Mouse (Mus musculus) limb, embryonic 12.5 days (tissue): Measurements from ENCODE around the gene Nphp4. TPM values are rescaled to one million over a fixed set of nuclear protein-coding genes. Genes with fewer than 3 reads are reported as not detected.

Experiments used
- ATAC-seq: fragments of 200-750 bp; cut with Nextera tagmentation; 2 replicates; pipeline ENCODE4 v1.8.0; 2017; ENCODE audit warnings: low read depth, moderate TSS enrichment; ENCODE audit not compliant: insufficient number of reproducible peaks, insufficient read depth, low FRiP score, low TSS enrichment
- H3K27ac ChIP-seq: fragments of 300-500 bp; sonication (generic); 2 replicates; pipeline ENCODE4 v1.5.1; 2016; ENCODE audit warnings: mild to moderate bottlenecking, moderate library complexity
- H3K27me3 ChIP-seq: fragments of 300-500 bp; sonication (generic); 2 replicates; pipeline ENCODE4 v1.6.1; 2016; ENCODE audit warnings: mild to moderate bottlenecking, moderate library complexity
- H3K36me3 ChIP-seq: fragments of 300-500 bp; sonication (generic); 2 replicates; pipeline ENCODE4 v1.6.1; 2016; ENCODE audit warnings: mild to moderate bottlenecking, moderate library complexity
- H3K4me1 ChIP-seq: fragments of 300-500 bp; sonication (generic); replicated peaks from 2 replicates; pipeline ENCODE4 v1.6.1; 2016
- H3K4me2 ChIP-seq: fragments of 300-500 bp; sonication (generic); 2 replicates; pipeline ENCODE4 v1.6.1; 2016; ENCODE audit warnings: mild to moderate bottlenecking, moderate library complexity
- H3K4me3 ChIP-seq: fragments of 300-500 bp; sonication (generic); replicated peaks from 2 replicates; pipeline ENCODE4 v1.5.1; 2016; ENCODE audit warnings: mild to moderate bottlenecking
- H3K9ac ChIP-seq: fragments of 300-500 bp; sonication (generic); replicated peaks from 2 replicates; pipeline ENCODE4 v1.6.1; 2016; ENCODE audit warnings: mild to moderate bottlenecking, moderate library complexity
- H3K9me3 ChIP-seq: fragments of 300-500 bp; sonication (generic); 2 replicates; pipeline ENCODE4 v1.6.1; 2016; ENCODE audit warnings: mild to moderate bottlenecking, moderate library complexity
- WGBS: fragments of 180-500 bp; shearing (Covaris S2); methylation state at CpG from one replicate; pipeline ENCODE4 v1.1.7; 2016; 5-methylcytosine and 5-hydroxymethylcytosine counted together
- polyA plus RNA-seq: library from polyadenylated mRNA; unstranded; fragments of >200 nt; fragmentation: Nextera tagmentation; extraction: Ambion mirVana; gene quantifications from 2 replicates; pipeline ENCODE4 v1.2.1, GENCODE M21; 2016

Nphp4 gene
- polyA plus RNA-seq: 3.6 and 4.3 TPM in 2 replicates

DNA sequence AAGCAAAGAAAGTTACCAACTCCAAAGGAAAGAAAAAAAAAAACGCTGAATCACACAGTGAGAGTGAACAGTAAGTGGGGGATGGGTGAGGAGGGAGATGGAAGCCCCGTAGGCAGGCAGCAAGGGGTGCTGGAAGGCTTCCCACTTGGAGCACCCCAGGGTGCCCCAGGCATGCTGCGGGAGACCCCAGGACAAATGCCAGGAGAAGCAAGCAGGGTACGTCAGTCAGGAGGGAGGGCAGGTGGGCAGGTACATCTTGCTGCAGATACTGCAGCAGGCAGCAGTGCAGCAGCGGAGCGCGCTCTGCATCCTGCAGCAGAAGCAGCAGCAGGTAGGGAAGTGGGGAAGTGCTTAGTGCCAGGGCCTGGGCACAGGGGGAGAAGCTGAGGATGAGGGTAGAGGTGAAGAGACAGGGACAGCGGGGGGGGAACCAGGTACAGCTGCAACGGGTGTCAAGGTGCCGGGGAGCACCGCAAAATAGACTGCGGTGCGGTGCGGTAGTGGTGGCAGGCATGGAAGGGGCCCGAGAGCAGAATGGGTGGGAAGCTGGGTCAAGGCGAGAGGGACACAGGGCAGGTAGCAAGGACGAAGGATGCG is at the start of gene Nphp4:
TSS of gene Nphp4 (plus strand) at position 280 of the 597 bp plus-strand sequence.
- peak within 1 kb of the TSS; percentile 69 for H3K9ac ChIP-seq
- no peak within 1 kb of the TSS for H3K27ac ChIP-seq
- 4% methylated on average over 18 of the region's 18 CpGs for WGBS

DNA sequence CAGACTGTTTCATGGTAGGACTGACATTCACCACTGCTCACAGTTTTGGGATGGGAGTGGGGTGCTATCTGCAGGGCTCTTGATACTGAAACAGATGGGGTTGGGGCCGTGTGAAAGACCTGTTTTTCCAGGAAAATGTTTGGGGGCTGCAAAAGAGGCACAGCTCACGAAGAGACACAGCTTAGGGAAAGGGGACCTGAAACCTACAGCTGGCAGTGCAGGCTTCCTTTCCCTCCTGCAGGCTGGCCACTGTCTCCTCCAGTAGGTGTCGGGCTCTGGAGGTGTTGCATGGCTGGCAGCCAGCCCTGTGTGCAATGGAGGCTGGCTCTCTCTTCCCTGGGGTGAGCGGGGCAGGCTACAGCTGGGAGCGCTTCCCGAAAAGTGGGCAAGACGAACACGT is 48.2 kb upstream of the Nphp4 start:
- Histone ChIP-seq H3K4me1 (no peaks in the 10 kb centered on the region), H3K4me2 (no peak overlapping the region), H3K9me3 (no peaks in the 10 kb centered on the region), H3K4me3 (no peak overlapping the region), H3K27ac (no peak overlapping the region), H3K27me3 (peaks cover 5% of the 10 kb centered on the region), H3K36me3 (no peaks in the 10 kb centered on the region), H3K9ac (no peak overlapping the region)
- 57% methylated on average over 8 of the region's 8 CpGs for WGBS
- ATAC-seq: no peak

More for the DNA sequence above, at the start of gene Nphp4:
- Histone ChIP-seq H3K9me3 (peaks cover 15% of the 10 kb centered on the region), H3K4me1 (peaks cover 13% of the 10 kb centered on the region), H3K36me3 (no peaks in the 10 kb centered on the region), H3K4me3 (peak within 1 kb of the TSS; percentile 60), H3K27me3 (peaks cover 43% of the 10 kb centered on the region), H3K4me2 (peak within 1 kb of the TSS; percentile 82)
- ATAC-seq: no peak

DNA sequence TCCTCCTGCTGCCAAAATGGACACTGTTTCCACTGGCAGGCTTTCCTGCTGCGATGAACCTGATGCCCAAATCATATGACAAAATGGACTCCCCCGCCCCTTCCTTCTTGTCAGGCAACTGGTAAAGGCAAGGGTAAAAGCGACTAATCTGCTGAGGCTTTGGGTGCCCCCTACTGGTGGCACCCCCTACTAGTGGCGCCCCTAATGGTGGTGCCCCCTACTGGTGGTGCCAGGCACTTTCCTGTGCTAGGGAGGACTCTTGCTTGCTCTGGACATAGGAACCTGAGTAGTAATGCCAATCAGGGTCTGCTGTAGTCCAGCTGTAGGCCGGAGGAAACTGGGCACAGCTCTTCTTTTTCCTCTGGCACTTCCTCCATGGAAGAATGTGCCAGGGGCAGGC is 44.2 kb upstream of the Nphp4 start:
- WGBS: 56% methylated on average over 5 of the region's 5 CpGs
- Histone ChIP-seq H3K9me3 (no peaks in the 10 kb centered on the region), H3K4me2 (no peak overlapping the region), H3K27ac (no peak overlapping the region), H3K36me3 (no peaks in the 10 kb centered on the region), H3K4me1 (peaks cover 11% of the 10 kb centered on the region), H3K9ac (no peak overlapping the region), H3K27me3 (peaks cover 22% of the 10 kb centered on the region), H3K4me3 (no peak overlapping the region)
- ATAC-seq: no peak

DNA sequence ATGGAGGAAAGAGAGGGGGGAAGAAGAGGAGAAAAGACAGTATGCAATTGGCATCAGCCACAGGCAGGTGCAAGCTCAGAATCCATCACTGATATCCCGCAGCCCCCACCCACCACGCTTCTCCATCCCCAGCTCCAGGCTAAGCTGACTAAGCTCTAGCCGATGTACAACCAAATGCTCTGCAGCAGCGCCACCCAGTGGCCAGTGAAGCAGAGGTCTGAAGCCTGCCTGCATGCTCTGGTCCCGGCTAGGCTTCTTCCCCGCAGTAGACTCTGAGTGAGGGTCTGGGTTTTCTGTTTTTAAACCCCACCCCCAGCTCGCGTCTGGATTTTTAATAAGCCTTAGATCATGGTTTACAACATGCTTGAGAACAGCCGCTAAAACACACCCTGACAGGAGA is 41.7 kb upstream of the Nphp4 start:
- Histone ChIP-seq H3K9me3 (no peaks in the 10 kb centered on the region), H3K36me3 (no peaks in the 10 kb centered on the region), H3K27ac (no peak overlapping the region), H3K4me2 (peak overlapping the region; percentile 47), H3K9ac (no peak overlapping the region), H3K4me1 (peaks cover 11% of the 10 kb centered on the region), H3K4me3 (no peak overlapping the region; the same call in 1 of the 2 replicates), H3K27me3 (peaks cover 33% of the 10 kb centered on the region)
- peak; percentile 82 for ATAC-seq
- 2% methylated on average over 9 of the region's 9 CpGs for WGBS

DNA sequence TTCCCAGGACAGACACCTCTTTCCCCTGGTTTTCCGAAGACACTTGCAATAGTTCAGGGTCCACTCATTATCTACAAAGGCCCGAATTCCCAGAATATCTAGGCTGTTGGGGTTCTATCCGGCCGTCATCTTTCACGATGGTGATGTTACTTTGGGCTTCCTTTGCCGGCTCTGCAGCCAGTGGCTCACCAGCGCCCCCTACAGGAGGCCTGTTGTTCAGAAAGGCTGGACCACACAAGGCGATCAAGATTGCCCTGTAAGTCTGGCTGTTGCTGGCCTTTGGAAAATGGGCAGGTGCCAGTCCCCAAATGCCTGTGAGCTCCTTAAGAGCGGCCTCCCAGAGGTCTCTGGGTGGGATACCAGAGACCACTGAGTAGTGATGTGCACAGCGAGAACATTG is 41.3 kb upstream of the Nphp4 start:
- peaks cover 11% of the 10 kb centered on the region for H3K4me1 ChIP-seq
- no peak overlapping the region; the same call in 1 of the 2 replicates for H3K4me3 ChIP-seq
- peak; percentile 21; the same call in 1 of the 2 replicates for ATAC-seq
- peaks cover 38% of the 10 kb centered on the region for H3K27me3 ChIP-seq
- H3K27ac ChIP-seq: no peak overlapping the region
- 14% methylated on average over 10 of the region's 10 CpGs for WGBS
- peak overlapping the region; percentile 47 for H3K4me2 ChIP-seq
- no peak overlapping the region for H3K9ac ChIP-seq
- H3K36me3 ChIP-seq: no peaks in the 10 kb centered on the region
- no peaks in the 10 kb centered on the region for H3K9me3 ChIP-seq

DNA sequence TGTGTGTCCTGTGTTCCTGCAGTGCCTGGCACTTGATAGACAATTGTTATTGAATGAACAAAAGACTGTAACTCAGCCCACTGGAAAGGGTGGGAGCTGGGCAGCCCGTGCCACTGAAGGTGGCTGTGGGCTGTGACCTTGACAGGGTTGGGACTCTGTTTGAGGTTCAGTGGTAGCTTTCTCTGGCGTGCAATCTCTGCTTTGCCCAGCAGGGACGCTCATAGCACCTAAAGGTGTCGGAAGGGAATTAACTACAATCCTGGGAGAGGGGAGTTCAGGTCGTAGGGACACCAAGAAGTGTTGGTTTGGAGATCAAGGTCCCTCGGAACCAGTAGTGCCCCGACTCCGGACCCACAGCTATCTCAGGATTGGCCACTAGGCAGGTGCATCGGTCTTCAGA is 35.6 kb upstream of the Nphp4 start:
- H3K9ac ChIP-seq: no peak overlapping the region
- no peak overlapping the region for H3K4me2 ChIP-seq
- ATAC-seq: no peak
- H3K4me1 ChIP-seq: no peaks in the 10 kb centered on the region
- H3K4me3 ChIP-seq: no peak overlapping the region
- H3K27ac ChIP-seq: no peak overlapping the region
- H3K36me3 ChIP-seq: no peaks in the 10 kb centered on the region
- WGBS: 62% methylated on average over 9 of the region's 9 CpGs
- no peaks in the 10 kb centered on the region for H3K9me3 ChIP-seq
- peaks cover 27% of the 10 kb centered on the region for H3K27me3 ChIP-seq

DNA sequence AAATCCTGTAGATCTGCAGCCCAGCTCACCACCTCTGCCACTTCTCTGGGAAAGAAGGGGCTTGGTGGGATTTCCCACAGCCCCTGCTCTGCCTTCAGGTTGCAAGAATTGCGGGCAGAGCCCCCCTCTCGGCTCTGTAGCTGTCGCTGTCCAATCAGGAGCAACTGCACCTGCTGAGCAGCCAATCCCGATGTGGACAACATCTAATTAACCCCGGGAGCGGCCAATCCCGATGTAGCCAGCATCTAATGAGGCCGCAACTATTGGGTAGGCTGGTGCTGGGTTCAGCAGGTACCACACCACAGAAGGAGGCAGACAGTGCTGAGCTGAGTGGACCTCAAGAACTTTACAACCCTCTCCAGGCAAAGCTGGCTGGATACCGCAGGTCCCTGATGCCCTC is 35.0 kb upstream of the Nphp4 start:
- H3K9me3 ChIP-seq: no peaks in the 10 kb centered on the region
- H3K27ac ChIP-seq: no peak overlapping the region
- ATAC-seq: no peak
- WGBS: 37% methylated on average over 9 of the region's 9 CpGs
- H3K4me2 ChIP-seq: no peak overlapping the region
- no peaks in the 10 kb centered on the region for H3K36me3 ChIP-seq
- H3K27me3 ChIP-seq: peaks cover 25% of the 10 kb centered on the region
- H3K4me3 ChIP-seq: no peak overlapping the region
- H3K9ac ChIP-seq: no peak overlapping the region
- no peaks in the 10 kb centered on the region for H3K4me1 ChIP-seq

DNA sequence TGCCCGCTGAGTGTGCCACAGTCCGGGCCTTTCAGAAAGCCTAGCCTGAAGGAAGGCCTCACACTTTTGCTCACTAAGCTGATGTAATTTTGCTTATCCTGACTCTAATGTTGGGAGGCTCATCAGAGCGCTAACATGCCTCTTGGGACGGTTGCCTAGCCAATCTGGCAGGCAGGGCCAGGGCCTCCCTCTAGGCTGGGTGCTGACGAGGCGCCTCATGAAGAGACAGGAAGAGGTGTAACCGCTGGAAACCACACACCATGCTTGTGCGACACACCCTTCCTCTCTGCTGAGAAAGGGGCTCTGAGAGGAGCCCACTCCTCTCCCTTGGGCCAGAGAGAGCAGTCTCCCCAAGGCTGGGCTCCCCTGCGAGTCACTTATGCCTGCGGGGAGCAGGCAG is 30.3 kb upstream of the Nphp4 start:
- Histone ChIP-seq H3K27me3 (peaks cover 4% of the 10 kb centered on the region; the same call in 1 of the 2 replicates), H3K4me1 (no peaks in the 10 kb centered on the region), H3K4me2 (no peak overlapping the region), H3K9ac (no peak overlapping the region), H3K9me3 (no peaks in the 10 kb centered on the region), H3K4me3 (no peak overlapping the region), H3K36me3 (no peaks in the 10 kb centered on the region), H3K27ac (no peak overlapping the region)
- 82% methylated on average over 10 of the region's 10 CpGs for WGBS
- no peak for ATAC-seq

DNA sequence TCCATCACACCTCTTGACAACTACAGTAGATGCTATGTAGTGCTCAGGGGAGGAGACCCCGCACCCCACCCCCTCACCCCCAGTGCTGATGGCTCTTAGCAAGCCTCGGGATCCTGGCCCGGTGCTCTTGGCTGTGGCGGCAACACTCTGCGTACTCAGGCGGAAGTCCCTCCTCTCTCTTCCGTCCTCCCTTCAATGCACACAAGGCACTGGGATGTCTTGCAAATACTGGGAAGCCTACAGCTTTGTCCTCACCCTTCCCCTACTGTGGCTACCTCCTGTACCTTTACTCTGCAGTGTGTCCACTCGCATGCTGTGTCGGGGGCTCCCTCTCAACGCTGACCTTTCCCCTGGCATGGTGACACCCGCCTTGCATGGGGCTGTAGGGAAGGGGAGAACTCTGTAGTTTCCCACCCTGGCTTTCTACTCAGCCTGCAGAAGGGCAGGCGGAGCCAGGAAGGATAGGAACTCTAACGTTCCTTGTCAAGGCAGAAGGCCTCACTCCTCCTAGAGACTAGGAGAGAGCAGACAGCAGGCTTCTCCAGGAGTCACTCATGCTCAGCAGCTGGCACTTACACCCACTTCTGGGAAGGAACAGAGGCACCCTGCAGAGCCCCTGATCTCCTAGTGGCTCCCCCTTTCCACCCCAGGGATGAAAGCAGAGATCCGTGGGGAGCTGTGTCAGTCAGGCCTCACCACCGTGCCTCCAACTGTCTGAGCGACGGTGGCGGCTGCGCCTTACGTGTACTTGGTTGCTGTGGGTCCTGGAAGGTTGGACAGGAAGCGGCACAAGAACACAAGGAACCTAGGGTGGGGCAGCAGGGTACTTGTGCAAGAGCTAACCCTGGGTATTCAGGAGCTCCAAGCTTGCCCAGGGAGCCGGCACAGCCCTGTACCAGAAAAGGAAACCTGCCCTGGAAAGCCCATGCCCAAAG is 28.5 kb upstream of the Nphp4 start:
- ATAC-seq: no peak
- 80% methylated on average over 22 of the region's 22 CpGs for WGBS
- Histone ChIP-seq H3K4me1 (no peaks in the 10 kb centered on the region), H3K27ac (no peak overlapping the region), H3K36me3 (no peaks in the 10 kb centered on the region), H3K9me3 (no peaks in the 10 kb centered on the region), H3K9ac (no peak overlapping the region; the same call in 1 of the 2 replicates), H3K4me3 (no peak overlapping the region), H3K4me2 (no peak overlapping the region), H3K27me3 (no peaks in the 10 kb centered on the region)

DNA sequence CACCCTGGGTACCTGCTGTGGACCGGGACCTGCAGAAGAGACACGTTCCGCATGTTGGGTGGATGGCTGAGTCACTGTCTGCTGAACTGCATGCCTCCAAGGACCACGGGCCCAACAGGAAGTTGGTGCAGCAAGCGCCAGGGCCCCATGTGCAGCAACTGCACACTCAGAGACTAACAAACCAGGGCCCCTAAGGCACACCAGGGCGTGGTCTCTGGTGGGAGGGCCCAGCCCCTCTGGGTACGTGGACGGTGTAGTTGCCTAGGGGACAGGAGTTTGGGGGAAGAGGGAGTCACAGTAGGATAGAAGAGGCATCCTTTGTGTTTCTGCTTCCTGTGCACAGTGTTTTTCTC is 27.9 kb upstream of the Nphp4 start:
- H3K27ac ChIP-seq: no peak overlapping the region
- no peaks in the 10 kb centered on the region for H3K36me3 ChIP-seq
- 0 out of 2 replicates have a peak, but pooled peaks cover 4% of the 10 kb centered on the region for H3K27me3 ChIP-seq
- H3K4me2 ChIP-seq: no peak overlapping the region
- H3K9me3 ChIP-seq: no peaks in the 10 kb centered on the region
- no peak overlapping the region for H3K4me3 ChIP-seq
- ATAC-seq: no peak
- no peak overlapping the region for H3K9ac ChIP-seq
- H3K4me1 ChIP-seq: no peaks in the 10 kb centered on the region
- 71% methylated on average over 8 of the region's 8 CpGs for WGBS

DNA sequence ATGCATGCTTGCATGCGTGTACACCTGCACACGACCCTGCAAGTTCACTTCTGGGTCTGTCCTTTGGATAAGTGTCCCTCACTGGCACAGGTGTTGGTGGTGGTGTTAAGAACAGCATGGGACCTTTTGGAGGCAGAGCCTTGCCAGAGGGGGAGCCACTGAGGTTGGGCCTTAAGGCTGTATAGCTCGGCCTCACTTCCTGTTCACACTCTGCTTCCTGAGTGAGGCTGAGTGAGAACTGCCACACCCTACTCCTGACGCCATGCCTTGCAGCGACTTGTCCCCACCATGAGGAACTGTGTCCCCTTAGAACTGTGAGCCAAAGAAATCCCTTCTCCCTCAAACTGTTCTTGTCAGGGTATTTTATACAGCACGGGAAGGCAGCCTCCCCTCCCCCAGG is 25.1 kb upstream of the Nphp4 start:
- H3K4me2 ChIP-seq: no peak overlapping the region
- H3K4me1 ChIP-seq: no peaks in the 10 kb centered on the region
- H3K4me3 ChIP-seq: no peak overlapping the region
- no peaks in the 10 kb centered on the region for H3K36me3 ChIP-seq
- H3K9me3 ChIP-seq: no peaks in the 10 kb centered on the region
- H3K27me3 ChIP-seq: peaks cover 8% of the 10 kb centered on the region; the same call in 1 of the 2 replicates
- no peak for ATAC-seq
- H3K27ac ChIP-seq: no peak overlapping the region
- WGBS: 86% methylated on average over 6 of the region's 6 CpGs
- H3K9ac ChIP-seq: no peak overlapping the region
